Mouse (Mus musculus) macrophage (primary cell): Measurements from ENCODE around the gene Inpp5k. TPM values are rescaled to one million over a fixed set of nuclear protein-coding genes. Genes with fewer than 3 reads are reported as not detected.
"Not testable (repeated sequence)": the region's sequence is repeated elsewhere in the genome, so short reads cannot be mapped to it uniquely, and the experiment has no call there.

ENCODE experiments used
- H3K27ac ChIP-seq: fragments of 350-480 bp; formaldehyde crosslinking; 2 replicates; pipeline ENCODE4 v1.9.0; 2021
- H3K36me3 ChIP-seq: fragments of 350-480 bp; formaldehyde crosslinking; 2 replicates; pipeline ENCODE4 v1.9.0; 2021; ENCODE audit errors: inconsistent target
- H3K4me3 ChIP-seq: fragments of 350-480 bp; formaldehyde crosslinking; 2 replicates; pipeline ENCODE4 v1.9.0; 2021; ENCODE audit errors: inconsistent target
- H3K79me2 ChIP-seq: fragments of 350-480 bp; formaldehyde crosslinking; 2 replicates; pipeline ENCODE4 v1.9.0; 2021; ENCODE audit errors: inconsistent target
- WGBS: methylation state at CpG from one replicate; pipeline ENCODE4 v1.1.7; 2026; ENCODE audit warnings: inconsistent platforms; ENCODE audit not compliant: missing documents; 5-methylcytosine and 5-hydroxymethylcytosine counted together
- polyA plus RNA-seq: library from polyadenylated mRNA; stranded (reverse); fragments of 250-400 nt; gene quantifications from 3 replicates; pipeline ENCODE4 v1.2.4, GENCODE M21; 2018; ENCODE audit warnings: inconsistent platforms

Inpp5k gene
- polyA plus RNA-seq, 1 experiment from 2014 or later: 38.4 TPM

DNA sequence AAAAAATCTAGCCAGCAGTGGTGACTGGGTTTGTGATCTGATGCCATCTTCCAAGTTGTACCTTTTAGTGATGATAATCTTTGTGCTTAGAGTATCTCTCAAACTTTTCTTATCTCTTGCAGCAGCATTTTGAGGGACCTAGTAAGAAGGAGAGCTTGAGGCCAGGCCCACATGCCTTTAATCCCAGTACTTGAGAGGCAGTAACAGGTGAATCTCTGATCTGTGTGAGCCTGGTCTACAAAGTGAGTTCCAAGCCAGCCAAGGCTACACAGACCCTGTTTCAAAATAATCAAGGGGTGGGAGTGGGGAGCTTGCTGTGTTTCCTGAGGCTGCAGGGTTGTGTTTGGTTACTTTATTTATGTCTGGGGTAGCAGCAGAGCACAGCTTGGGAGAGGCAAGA is 60.3 kb downstream of the Inpp5k start:
- H3K4me3 ChIP-seq: no peak overlapping the region
- no peak overlapping the region for H3K27ac ChIP-seq
- peaks cover 100% of the 10 kb centered on the region for H3K79me2 ChIP-seq
- peaks cover 52% of the 10 kb centered on the region for H3K36me3 ChIP-seq

DNA sequence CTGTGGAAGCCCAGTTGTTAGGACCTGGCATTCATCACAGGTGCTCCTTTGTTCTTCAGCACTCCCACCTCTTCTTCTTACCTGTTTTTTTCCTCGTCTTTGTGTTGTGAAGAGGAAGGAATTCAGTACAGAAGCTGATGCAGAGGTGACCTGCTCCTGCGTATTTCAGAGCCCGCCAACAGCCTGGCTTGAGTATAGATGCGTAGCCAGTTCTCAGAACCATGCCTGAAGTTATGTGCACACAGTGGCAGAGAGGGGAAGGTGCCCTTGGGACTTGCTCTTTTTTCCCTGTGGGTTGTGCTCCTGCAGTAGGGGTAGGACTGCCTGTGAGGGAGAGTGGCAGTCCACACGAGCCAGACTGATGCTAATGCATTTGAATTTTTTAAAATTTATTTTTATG is 62.8 kb downstream of the Inpp5k start:
- Histone ChIP-seq H3K79me2 (peaks cover 100% of the 10 kb centered on the region), H3K27ac (no peak overlapping the region), H3K36me3 (peaks cover 75% of the 10 kb centered on the region), H3K4me3 (no peak overlapping the region)
- 93% methylated on average over 5 of the region's 5 CpGs for WGBS

DNA sequence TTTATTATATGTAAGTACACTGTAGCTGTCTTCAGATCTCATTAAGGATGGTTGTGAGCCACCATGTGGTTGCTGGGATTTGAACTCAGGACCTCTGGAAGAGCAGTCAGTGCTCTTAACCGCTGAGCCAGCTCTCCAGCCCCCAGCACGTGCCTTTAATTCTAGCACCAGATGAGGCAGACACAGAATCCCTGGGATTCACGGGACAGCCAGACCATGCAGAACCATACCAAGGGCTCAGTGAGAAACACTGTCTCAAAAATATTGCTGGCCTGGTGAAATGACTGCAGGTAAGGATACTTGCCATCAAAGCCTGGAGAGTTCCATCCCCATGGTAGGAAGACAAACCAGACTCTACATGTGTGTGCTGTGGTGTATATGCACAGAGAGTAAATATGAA is 66.7 kb downstream of the Inpp5k start:
- not testable (repeated sequence) for H3K27ac ChIP-seq, H3K4me3 ChIP-seq
- WGBS: 92% methylated on average over 3 of the region's 3 CpGs
- H3K79me2 ChIP-seq: peaks cover 100% of the 10 kb centered on the region
- peaks cover 82% of the 10 kb centered on the region for H3K36me3 ChIP-seq

Other genes starting within 250 kb of the Inpp5k start
- gene Serpinf1, start 208.3 kb upstream of the Inpp5k start, polyA plus RNA-seq: 0.86 to 1.0 TPM in 2 of 3 replicates, not detected in the other
- gene Serpinf2, start 191.4 kb upstream of the Inpp5k start, polyA plus RNA-seq: 0.11 TPM in 1 of 3 replicates, not detected in the others
- 45.8 to 53.6 TPM (median 49.5 TPM) in 3 replicates for gene Wdr81, start 176.3 kb upstream of the Inpp5k start, polyA plus RNA-seq
- gene Tlcd2, start 169.3 kb upstream of the Inpp5k start, polyA plus RNA-seq: 2.5 to 4.9 TPM (median 4.5 TPM) in 3 replicates
- gene Prpf8, start 144.2 kb upstream of the Inpp5k start, polyA plus RNA-seq: 72.5 to 92.1 TPM (median 86.0 TPM) in 3 replicates
- 6.6 to 7.4 TPM (median 7.1 TPM) in 3 replicates for gene Rilp, start 120.9 kb upstream of the Inpp5k start, polyA plus RNA-seq
- 8.6 to 19.0 TPM (median 16.2 TPM) in 3 replicates for gene Scarf1, start 117.4 kb upstream of the Inpp5k start, polyA plus RNA-seq
- gene Slc43a2, start 99.3 kb upstream of the Inpp5k start, polyA plus RNA-seq: 250 to 450 TPM (median 359 TPM) in 3 replicates
- 282 to 582 TPM (median 340 TPM) in 3 replicates for gene Pitpna, start 42.9 kb upstream of the Inpp5k start, polyA plus RNA-seq
- gene Myo1c, start 19.5 kb downstream of the Inpp5k start, polyA plus RNA-seq: 62.9 to 77.4 TPM (median 64.6 TPM) in 3 replicates
- gene Crk, start 48.3 kb downstream of the Inpp5k start, polyA plus RNA-seq: 52.3 to 73.1 TPM (median 60.5 TPM) in 3 replicates
- gene Ywhae, start 101.9 kb downstream of the Inpp5k start, polyA plus RNA-seq: 317 to 1,145 TPM (median 466 TPM) in 3 replicates
- gene Doc2b, start 165.1 kb downstream of the Inpp5k start, polyA plus RNA-seq: not detected in 3 replicates